Mouse (Mus musculus): Measurements from ENCODE around the gene Cldn2.

The Cldn2 gene

DNA sequence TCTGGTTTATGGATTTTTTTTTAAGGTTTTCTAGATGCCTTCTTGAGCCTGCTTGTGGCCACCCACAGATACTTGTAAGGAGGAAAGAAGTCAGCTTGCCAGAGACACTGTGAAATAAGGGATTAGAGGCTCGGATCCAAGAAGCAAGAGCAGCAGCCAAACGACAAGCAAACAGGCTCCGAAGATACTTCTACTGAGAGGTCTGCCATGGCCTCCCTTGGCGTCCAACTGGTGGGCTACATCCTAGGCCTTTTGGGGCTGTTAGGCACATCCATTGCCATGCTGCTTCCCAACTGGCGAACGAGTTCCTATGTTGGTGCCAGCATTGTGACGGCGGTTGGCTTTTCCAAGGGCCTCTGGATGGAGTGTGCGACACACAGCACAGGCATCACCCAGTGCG, 7.9 kb downstream of the Cldn2 start:
- no peak for DNase-seq

DNA sequence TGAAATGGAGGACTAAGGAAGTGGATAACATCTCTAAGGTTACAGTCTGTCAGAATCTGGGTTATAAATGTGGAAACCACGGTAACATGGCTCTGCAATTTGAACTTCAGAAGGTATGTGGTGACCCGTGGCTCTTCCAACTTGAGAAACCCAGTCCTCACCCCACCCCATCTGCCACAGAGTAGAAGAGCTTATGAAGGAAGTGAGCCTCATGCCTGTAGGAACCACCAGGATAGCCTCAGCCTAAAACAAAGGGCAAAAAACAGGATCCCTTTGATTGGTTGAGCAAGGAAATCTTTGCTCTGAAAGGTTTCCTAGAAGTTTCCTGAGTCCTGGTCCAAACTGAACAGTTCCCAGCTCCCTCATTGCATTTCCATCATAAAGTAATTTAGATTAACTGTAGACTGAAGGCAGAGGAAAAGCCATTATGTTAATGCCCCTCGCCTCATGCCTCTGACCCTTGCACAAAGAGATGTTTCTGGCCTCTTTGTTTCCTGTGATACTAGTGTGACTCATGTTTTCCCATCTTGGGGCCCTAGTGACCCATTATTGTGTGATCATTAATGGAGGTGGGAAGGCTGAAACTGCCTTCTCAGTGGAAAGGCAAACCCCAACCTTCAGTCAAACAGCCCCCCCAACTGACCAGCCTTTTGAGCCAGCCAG, 12.1 kb downstream of the Cldn2 start:
- DNase-seq, result no peak

DNA sequence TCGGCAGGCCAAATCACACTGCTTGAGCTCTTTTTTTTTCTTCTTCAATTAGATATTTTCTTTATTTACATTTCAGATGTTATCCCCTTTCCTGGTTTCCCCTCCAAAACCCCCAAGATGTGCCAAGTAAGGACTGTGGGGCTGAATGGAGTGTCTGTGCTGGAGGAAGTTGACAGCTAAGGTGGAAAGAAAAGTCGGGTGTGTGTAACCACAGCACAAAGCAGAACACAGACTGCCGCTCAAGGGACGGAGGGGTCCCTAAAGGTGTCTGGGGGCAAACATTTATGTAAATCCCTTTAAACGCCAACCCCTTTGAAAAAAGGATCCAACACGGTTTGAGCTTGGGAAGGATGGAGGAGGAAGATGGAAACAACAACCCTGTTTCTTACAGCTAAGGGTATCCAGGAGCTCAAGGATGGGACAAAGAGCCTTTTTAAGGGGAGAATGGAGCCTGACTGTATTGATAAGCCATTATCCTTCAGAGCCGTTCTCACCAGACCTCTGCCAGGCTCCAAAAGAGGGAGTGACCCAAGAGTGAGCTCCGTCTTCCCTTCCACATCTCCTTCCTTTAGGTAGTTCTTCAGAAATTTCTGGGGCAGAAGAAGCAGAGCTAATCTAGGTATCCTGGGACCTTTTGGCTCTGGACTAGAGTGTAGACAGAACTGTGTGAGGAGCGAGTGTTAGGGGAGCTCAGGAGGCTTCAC, 12.8 kb downstream of the Cldn2 start:
- no peak for DNase-seq

DNA sequence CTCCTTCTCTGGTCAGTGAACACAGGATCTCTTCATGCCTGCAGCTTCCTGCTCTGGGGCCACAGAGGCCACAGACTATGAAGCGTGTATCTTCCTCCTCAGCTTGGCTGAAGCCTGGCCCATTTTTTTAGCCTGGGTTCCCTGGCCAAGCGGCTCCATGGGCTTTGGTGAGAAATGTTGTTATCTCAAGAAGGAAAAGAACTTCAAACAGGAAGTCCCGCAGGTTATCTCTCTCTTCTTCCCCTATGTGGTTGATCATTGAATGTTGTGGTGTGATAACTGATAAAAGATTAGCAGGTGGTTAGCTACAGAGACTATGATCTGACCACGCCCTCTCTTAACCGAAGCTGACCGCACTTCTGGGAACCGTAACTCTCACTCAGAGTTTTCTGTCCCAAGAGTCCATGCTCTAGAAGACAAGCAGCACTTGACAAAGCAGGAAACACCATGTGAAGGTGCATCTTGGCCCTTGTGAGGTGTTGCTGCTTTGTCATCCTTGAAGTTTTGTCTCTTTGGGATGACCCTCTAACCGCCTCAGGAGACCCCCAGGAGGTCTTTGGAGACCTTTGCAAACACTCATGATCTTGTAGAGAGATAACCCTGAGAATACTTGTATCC, 13.5 kb downstream of the Cldn2 start:
- DNase-seq, result no peak

DNA sequence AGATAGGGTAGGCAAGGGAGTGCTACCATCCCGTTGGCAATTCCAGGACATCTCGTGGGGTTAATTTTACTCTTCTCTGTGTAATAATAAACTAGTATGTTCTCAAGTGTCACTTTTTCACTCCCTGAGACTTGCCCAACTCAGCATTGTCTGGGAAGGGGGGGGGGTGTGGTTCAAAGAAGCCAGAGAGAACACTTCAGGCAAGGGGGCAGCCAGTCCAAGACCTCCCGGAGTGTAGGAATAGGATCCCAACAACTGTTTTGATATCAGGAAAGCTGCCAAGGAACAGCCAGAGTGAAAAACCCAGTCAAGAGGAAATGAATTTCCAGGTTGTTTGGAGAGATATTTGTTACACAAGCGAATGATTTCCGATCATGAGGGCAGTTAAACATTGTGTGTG, 14.6 kb downstream of the Cldn2 start:
- DNase-seq, result no peak

DNA sequence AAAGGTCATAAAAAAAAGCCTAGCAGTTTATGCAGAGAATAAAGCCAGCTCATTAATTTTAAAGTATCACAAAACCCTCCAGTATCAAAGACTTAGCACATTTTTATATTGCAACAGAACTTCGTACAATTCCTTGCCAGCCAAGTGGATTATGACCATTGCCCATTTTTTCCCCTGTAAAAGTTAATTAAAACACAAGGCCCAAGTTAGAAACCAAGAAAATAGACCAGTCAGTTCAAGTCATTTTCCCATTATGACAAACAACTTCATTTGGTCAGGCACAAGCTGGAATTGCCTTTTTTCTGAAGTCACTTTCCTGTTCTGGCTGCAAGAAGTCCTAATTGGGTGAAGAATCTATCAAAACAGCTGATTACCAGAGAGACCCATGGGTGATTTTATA, 24.8 kb downstream of the Cldn2 start:
- no peak for DNase-seq

DNA sequence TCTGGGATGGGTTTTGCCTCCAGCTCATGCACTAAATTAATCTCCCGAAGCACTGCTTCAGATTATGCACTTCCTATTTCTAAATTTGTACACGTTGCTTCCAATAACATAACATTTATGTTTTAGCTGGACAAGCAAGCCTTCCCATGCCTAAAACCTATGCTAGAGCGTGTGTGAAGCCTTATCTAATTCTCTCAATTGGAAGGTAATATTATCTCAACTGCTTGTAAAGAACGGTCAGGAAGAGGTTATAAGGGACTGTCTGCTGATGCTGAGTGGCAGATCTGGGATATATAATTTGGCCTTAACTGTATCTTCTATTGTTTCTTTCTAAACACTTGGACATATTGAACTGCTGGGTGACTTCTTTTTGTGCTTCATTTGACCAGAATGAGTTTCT, 26.3 kb downstream of the Cldn2 start:
- DNase-seq, result no peak

DNA sequence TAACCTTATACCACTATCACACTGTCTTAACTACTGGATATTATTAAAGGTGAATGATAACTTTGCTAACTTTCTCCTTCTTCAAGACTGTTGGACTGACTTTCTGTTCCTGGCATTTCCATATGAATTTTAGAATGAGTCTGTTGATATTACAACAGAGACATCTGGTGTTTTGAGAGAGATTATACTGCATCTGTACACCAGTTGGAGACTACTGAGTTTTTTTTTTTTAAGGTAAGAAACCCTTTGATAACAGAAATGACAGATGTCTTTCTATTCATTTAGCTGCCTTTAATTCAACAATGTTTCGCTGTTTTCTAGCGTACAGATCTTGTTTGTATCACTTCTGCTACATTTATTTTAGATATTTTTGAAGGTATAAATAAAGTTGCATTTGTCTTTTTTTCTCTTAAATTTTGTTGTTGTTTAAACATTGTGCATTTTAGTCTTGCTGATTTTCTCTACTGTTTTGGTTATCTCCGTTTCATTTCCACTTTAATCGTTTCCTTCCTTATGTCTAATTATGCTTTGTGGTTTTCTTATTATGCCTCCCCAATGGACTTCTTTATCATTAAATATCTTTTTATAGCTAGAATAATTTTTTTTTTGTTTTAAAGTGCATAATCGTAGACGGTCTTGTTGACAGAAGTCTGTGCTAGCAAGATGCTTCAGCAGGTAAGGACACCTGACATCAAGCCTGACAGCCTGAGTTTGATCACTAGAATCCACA, 27.9 kb downstream of the Cldn2 start:
- DNase-seq, result no peak

DNA sequence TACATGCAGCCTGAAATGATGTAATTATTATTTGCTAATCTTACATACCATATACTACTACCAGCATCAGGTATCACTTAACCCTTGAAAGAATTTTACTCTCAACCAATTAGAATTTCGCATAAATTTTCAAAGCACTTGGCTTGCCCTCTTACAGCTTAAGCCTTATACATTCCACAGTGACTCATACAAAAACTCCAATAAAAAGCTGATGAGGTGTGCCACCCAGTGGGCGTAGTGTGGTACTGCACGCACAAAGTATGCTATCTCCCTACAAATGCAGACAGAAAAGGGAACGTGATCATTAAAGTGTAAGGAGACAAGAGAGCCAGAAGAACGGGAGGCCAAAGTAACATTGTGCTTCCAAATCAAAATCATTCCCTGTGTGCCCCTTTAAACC, 31.8 kb downstream of the Cldn2 start:
- DNase-seq, result peak; percentile 8 to 12

DNA sequence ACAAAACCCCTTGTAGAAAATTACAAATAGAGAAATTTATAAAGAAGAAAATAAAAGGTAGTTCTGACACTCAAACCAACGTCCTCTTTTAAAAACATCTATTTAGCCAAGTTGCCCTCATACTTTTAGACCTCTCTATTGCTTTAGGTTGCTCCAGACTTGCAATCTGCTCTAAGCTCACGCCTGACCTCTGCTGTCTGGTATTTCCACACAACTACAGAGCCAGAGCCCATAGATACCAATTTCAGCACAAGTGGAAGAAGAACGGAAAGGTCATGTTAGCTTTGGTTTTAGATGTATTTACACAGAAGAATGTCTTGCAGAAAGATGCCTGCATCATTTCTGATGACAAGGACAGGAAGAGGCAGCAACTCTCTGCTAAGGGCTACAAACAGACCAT, 38.4 kb downstream of the Cldn2 start:
- no peak for DNase-seq

DNA sequence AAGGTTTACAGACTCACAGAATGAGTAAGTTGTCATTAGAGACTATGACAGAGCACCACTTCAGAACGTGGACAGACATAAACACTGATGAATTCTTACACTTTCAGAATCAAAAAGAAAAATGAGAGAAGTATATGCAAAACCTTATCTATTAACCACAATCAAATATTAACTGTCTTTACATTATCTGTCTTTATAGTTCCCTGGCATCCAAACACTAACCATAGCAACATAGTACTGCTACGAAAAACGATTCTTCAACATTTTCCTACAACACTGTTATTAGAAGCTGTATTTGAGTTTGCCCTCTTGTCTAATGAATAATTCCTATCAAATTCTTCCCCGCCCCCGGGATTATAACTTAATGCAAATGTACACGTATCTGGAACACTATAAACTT, 40.5 kb downstream of the Cldn2 start:
- no peak for DNase-seq

DNA sequence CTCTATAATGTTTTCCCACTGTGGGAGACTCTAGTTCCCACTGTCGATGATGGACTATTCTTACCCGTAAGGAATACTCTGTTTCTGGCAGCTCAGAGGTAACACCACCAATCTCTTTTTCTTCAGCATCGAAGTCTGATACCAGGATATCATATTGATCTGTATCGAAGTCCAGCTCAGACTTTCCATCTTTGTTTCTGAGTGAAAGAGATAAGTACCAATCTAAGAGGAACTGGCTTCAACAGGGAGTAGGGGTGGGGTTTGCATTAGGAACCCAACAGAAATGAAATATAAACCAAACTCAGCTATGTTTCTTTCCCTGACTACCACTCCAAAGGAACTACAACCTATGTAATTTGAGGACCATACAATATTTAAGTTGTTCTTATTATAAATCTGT, 54.2 kb downstream of the Cldn2 start:
- DNase-seq, result no peak

DNA sequence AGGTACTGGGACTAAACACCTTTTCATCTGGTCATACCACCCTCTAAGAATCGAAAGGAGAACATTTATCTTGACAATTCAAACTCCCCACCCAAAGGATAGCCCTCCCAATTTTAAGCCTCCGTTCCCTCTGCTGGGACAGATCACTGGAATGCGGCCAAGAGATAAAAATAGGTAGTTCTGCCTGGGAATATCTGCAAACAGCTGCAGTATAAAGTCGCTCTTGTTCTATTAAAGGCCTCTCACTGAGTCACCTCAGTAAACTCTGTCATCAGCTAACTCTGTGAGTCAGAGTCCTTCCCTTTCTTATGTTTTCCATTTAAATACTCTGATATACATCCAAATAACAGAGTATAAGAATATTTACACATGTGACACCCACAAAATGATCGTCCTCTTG, 58.8 kb downstream of the Cldn2 start:
- no peak for DNase-seq

Measured in thymus, postnatal 36 days (tissue).